In the genomic region with DNA sequence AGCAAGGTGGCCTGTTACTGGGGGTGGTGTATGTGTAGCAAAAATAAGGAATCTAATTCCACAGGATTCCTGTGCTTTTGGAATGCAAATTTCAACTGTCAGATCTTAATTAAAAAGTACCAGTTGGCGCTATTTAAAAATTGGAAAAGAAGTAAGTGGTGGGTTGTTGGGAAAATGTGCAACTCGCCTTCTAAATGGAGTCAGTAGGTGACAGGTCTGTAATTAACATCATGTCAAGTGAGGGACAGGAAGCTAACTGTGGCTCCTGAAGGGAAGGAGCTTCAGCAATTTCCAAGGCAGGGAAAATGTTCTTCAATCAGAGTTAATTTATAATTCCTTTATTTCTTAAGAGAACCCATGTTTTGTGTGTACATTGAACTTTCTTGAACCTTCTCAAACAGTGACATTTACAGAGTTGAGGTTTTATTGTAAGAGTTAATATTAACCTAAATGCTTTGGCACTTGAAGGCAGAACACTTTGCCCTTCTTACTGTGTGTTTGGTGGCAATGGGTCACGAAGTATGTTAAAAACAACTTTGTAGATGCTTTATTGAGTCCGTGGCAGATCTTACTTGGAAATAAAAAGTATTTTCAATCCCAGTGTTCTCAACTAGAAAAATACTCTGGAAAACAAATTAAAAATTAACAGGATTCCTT, we compare ENCODE assay signal across 14 mouse cellular contexts.
"Had no signal": no experiment of that assay in that cellular context is flagged by ENCODE, and none has a peak within 500 bp of the region (broad histone marks: within the 10 kb centered on the region; RNA-seq: fewer than 3 reads in every experiment).

No protein-coding gene starts in this region.

- H3K27ac ChIP-seq: layer of hippocampus, adult 2 months; limb, embryonic 12.5 days; liver, embryonic 13.5 days; lung, embryonic 15.5 days; midbrain, embryonic 13.5 days; neural tube, embryonic 15.5 days; stomach, postnatal 0 days had no signal

- ATAC-seq: liver, postnatal 0 days; midbrain, embryonic 13.5 days had no signal

- H3K9ac ChIP-seq: limb, embryonic 12.5 days; liver, embryonic 13.5 days; liver, postnatal 0 days; lung, embryonic 15.5 days; midbrain, embryonic 13.5 days; neural tube, embryonic 15.5 days had no signal

- DNase-seq: liver; liver, embryonic 13.5 days; liver, postnatal 0 days; lung, postnatal 14 days; right cerebral cortex, adult 18-20 months; right cerebral cortex, postnatal 25 days; thymus, postnatal 4 days had no signal

- H3K4me1 ChIP-seq: limb, embryonic 12.5 days; liver, embryonic 13.5 days; lung, embryonic 15.5 days; midbrain, embryonic 13.5 days; neural tube, embryonic 15.5 days had no signal

- H3K27me3 ChIP-seq: limb, embryonic 12.5 days; liver, embryonic 13.5 days; lung, embryonic 15.5 days; midbrain, embryonic 13.5 days; neural tube, embryonic 15.5 days had no signal

- H3K4me3 ChIP-seq: layer of hippocampus, adult 2 months; limb, embryonic 12.5 days; liver, embryonic 13.5 days; lung, embryonic 15.5 days; midbrain, embryonic 13.5 days; myocyte; neural tube, embryonic 15.5 days had no signal

- H3K9me3 ChIP-seq: limb, embryonic 12.5 days; liver, embryonic 13.5 days; lung, embryonic 15.5 days; midbrain, embryonic 13.5 days; neural tube, embryonic 15.5 days had no signal

- H3K36me3 ChIP-seq: limb, embryonic 12.5 days; liver, embryonic 13.5 days; lung, embryonic 15.5 days; midbrain, embryonic 13.5 days; neural tube, embryonic 15.5 days had no signal

- H3K4me2 ChIP-seq: limb, embryonic 12.5 days; liver, embryonic 13.5 days; lung, embryonic 15.5 days; midbrain, embryonic 13.5 days; neural tube, embryonic 15.5 days had no signal
